Mouse (Mus musculus) liver, embryonic 14.5 days (tissue): ENCODE results near the gene Osbp. TPM values are rescaled to one million over a fixed set of nuclear protein-coding genes. Genes with fewer than 3 reads are reported as not detected.

Experiments used
- ATAC-seq: fragments of 200-750 bp; cut with Nextera tagmentation; 2 replicates; pipeline ENCODE4 v1.8.0; 2017; ENCODE audit warnings: moderate number of reproducible peaks, mild to moderate bottlenecking, moderate library complexity; ENCODE audit not compliant: insufficient read depth
- DNase-seq, 3 experiments: peaks; one replicate each; pipeline ENCODE4 v3.0.0-alpha.2; 2012 to 2013; ENCODE audit warnings: low read depth in 3 of 3, low spot score in 3 of 3
- H3K27ac ChIP-seq: fragments of 300-500 bp; sonication (generic); 2 replicates; pipeline ENCODE4 v1.5.1; 2014; ENCODE audit warnings: moderate library complexity, mild to moderate bottlenecking, control low read depth, inconsistent platforms
- H3K27me3 ChIP-seq: fragments of 300-500 bp; sonication (generic); 2 replicates; pipeline ENCODE4 v1.6.1; 2014; ENCODE audit warnings: mild to moderate bottlenecking, low read length, moderate library complexity; ENCODE audit not compliant: control insufficient read depth, insufficient read depth
- H3K36me3 ChIP-seq: fragments of 300-500 bp; sonication (generic); replicated peaks from 2 replicates; pipeline ENCODE4 v1.6.1; 2014; ENCODE audit warnings: low read depth; ENCODE audit not compliant: control insufficient read depth, insufficient read depth
- H3K4me1 ChIP-seq, 2 experiments: fragments of 200-500 bp in 1 of 2; fragments of 300-500 bp in 1 of 2; sonication (generic) in 1 of 2; replicated peaks; 2 replicates each; pipeline ENCODE4 v1.6.1; 2012 to 2014; ENCODE audit warnings: antibody characterized with exemption in 1 of 2, inconsistent platforms in 1 of 2, low read length in 1 of 2; ENCODE audit not compliant: control insufficient read depth in 2 of 2, insufficient read depth in 2 of 2
- H3K4me2 ChIP-seq: fragments of 300-500 bp; sonication (generic); 2 replicates; pipeline ENCODE4 v1.6.1; 2014; ENCODE audit warnings: low read depth, mild to moderate bottlenecking, control low read depth, moderate library complexity
- H3K4me3 ChIP-seq, 2 experiments: fragments of 200-500 bp in 1 of 2; fragments of 300-500 bp in 1 of 2; sonication (generic) in 1 of 2; 2 replicates each; pipeline ENCODE4 v1.5.1; 2012 to 2014; ENCODE audit warnings: low read depth in 2 of 2, low read length in 2 of 2, mild to moderate bottlenecking in 2 of 2, control low read depth in 1 of 2, inconsistent platforms in 1 of 2, moderate library complexity in 1 of 2; ENCODE audit not compliant: insufficient read depth in 1 of 2
- H3K9ac ChIP-seq: fragments of 300-500 bp; sonication (generic); replicated peaks from 2 replicates; pipeline ENCODE4 v1.6.1; 2014; ENCODE audit warnings: mild to moderate bottlenecking, control low read depth, moderate library complexity
- H3K9me3 ChIP-seq: fragments of 300-500 bp; sonication (generic); 2 replicates; pipeline ENCODE4 v1.6.1; 2016; ENCODE audit warnings: low read length, mixed read lengths; ENCODE audit not compliant: control insufficient read depth
- CTCF ChIP-seq: IDR thresholded peaks from 2 replicates; pipeline ENCODE4 v1.5.1; 2016; ENCODE audit warnings: antibody characterized with exemption, low read depth, control low read depth
- EP300 ChIP-seq: IDR thresholded peaks from 2 replicates; pipeline ENCODE4 v1.6.1; 2016; ENCODE audit warnings: antibody characterized with exemption, low read depth
- WGBS: fragments of 180-500 bp; shearing (Covaris S2); extraction: QIAGEN DNeasy Blood & Tissue Kit; methylation state at CpG from one replicate; pipeline ENCODE4 v1.1.7; 2014; ENCODE audit not compliant: insufficient replicate concordance; 5-methylcytosine and 5-hydroxymethylcytosine counted together
- polyA plus RNA-seq, 2 experiments: library from polyadenylated mRNA; depleted of rRNA in 1 of 2; stranded (reverse) in 1 of 2; unstranded in 1 of 2; fragments of >200 nt; fragmentation: Nextera tagmentation in 1 of 2; extraction: Ambion mirVana in 1 of 2; gene quantifications; 2 replicates each; pipeline versions ENCODE4 v1.2.1 to v1.2.3; 2012 to 2014

Osbp gene
- polyA plus RNA-seq, 2 experiments = 3.9 to 11.7 TPM

- no peaks in the 10 kb centered on the region for H3K9me3 ChIP-seq
- peaks cover 6 to 11% of the 10 kb centered on the region in 2 experiments; a peak in 2 of 4 replicates for H3K4me1 ChIP-seq
- no peaks in the 10 kb centered on the region for H3K36me3 ChIP-seq
- peak overlapping the region; percentile 85 for H3K4me2 ChIP-seq
- WGBS = under 1% methylated on average over 12 of the region's 12 CpGs
- DNase-seq (peak in 1 of 3 experiments; percentile 43), ATAC-seq (no peak)
- no peak for TF ChIP-seq EP300
- no peak for TF ChIP-seq CTCF
- H3K27ac ChIP-seq = no peak overlapping the region
- H3K27me3 ChIP-seq = no peaks in the 10 kb centered on the region
- H3K9ac ChIP-seq = no peak overlapping the region
- peak overlapping the region; percentile 36 to 63; a peak in 3 of 4 replicates for H3K4me3 ChIP-seq
Measured at GRCm38 (mm10) chr19:12013228-12013627, 47.5 kb downstream of the Osbp start.

DNA sequence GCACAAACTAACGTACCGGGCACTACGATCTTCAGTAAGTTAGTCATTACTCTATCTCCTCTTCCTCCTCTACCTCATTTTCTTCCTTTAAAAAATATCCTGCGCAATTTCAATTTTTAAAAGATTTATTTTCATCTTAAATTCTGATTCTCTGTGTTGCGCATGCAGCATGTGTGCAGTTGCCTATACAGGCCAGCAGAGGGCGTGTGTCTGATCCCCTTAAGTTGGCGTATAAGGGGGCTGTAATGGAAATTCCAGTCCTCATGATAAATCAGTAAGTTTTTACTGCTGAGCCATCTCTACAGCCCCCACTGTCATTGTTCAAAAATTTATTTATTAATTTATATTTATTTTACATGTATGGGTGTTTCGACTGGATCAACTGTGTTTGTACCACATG lies 50.0 kb downstream of the Osbp start:
- Histone ChIP-seq H3K9me3 (no peaks in the 10 kb centered on the region), H3K4me1 (0 out of 4 replicates have a peak, but pooled peaks cover 0 to 1% of the 10 kb centered on the region in 2 experiments), H3K9ac (no peak overlapping the region), H3K27ac (no peak overlapping the region), H3K36me3 (no peaks in the 10 kb centered on the region), H3K27me3 (no peaks in the 10 kb centered on the region), H3K4me3 (no peak overlapping the region), H3K4me2 (no peak overlapping the region)
- DNase-seq (no peak), ATAC-seq (no peak)
- peak; percentile 72 for TF ChIP-seq CTCF
- TF ChIP-seq EP300 = no peak
- WGBS = 66% methylated on average over 8 of the region's 8 CpGs

DNA sequence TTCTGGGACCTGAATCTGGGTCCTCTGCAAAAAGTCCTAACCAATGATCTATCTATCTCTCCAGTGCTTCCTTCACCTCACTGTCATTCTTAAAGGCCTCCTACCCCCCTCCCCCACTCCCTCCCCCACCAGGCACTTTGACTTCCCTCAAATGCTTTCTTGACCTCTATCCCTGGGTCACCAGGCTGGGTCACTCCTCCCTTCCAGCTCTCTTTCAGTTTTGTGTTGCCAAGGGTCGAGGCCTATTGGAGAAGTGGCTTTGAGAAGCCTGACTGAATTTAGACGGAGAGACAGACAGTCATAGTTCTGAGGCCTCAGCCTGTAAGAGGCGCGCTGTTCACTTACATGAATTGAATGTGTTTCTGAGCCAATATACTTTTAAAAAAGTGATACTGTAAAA lies 50.5 kb downstream of the Osbp start:
- 82% methylated on average over 4 of the region's 4 CpGs for WGBS
- no peak overlapping the region for H3K27ac ChIP-seq

DNA sequence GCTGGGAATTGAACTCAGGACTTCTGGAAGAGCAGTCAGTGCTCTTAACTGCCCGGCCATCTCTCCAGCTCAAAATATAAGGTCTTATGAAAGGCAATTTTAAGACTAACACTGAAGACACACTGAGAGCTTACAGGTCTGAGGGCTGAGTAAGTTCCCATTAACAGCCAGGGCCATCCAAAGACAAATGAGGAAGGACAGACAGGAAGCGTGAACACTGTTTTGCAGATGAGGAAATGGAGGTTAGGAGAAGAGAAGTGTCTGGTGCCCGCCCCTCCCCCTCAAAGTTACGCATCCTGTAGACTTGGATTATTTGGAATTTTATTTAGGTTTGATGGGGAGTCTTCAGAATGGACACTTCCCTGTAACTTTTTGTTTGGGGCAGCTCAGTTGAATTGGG lies 58.4 kb downstream of the Osbp start:
- no peaks in the 10 kb centered on the region for H3K27me3 ChIP-seq
- H3K4me3 ChIP-seq = no peak overlapping the region
- H3K4me1 ChIP-seq = peaks cover 0 to 7% of the 10 kb centered on the region in 2 experiments; a peak in 2 of 4 replicates
- no peak for ATAC-seq
- 39% methylated on average over 4 of the region's 4 CpGs for WGBS
- no peak overlapping the region for H3K9ac ChIP-seq
- no peaks in the 10 kb centered on the region for H3K9me3 ChIP-seq
- H3K4me2 ChIP-seq = no peak overlapping the region
- H3K36me3 ChIP-seq = no peaks in the 10 kb centered on the region
- TF ChIP-seq CTCF (no peak), EP300 (no peak)
- DNase-seq = no peak
- no peak overlapping the region for H3K27ac ChIP-seq

More for the DNA sequence above, 50.5 kb downstream of the Osbp start:
- TF ChIP-seq CTCF (no peak), EP300 (no peak)
- no peak overlapping the region for H3K4me3 ChIP-seq
- ATAC-seq (no peak), DNase-seq (no peak)
- H3K27me3 ChIP-seq = no peaks in the 10 kb centered on the region
- no peaks in the 10 kb centered on the region for H3K9me3 ChIP-seq
- no peak overlapping the region for H3K9ac ChIP-seq
- 0 out of 4 replicates have a peak, but pooled peaks cover 0 to under 1% of the 10 kb centered on the region in 2 experiments for H3K4me1 ChIP-seq
- no peak overlapping the region for H3K4me2 ChIP-seq
- no peaks in the 10 kb centered on the region for H3K36me3 ChIP-seq

GRCm38 (mm10) chr19:12025333-12025732 lies 59.6 kb downstream of the Osbp start:
- Histone ChIP-seq H3K9ac (no peak overlapping the region), H3K36me3 (no peaks in the 10 kb centered on the region), H3K4me1 (peaks cover 0 to 7% of the 10 kb centered on the region in 2 experiments; a peak in 2 of 4 replicates), H3K27me3 (no peaks in the 10 kb centered on the region), H3K9me3 (no peaks in the 10 kb centered on the region), H3K27ac (no peak overlapping the region), H3K4me2 (no peak overlapping the region), H3K4me3 (no peak overlapping the region)
- TF ChIP-seq EP300 (no peak), CTCF (no peak)
- DNase-seq (no peak), ATAC-seq (no peak)
- WGBS = 36% methylated on average over 3 of the region's 3 CpGs
